Mouse (Mus musculus): ENCODE measurements around the gene Dapk2. TPM values are rescaled to one million over a fixed set of nuclear protein-coding genes. Genes with fewer than 3 reads are reported as not detected.

Dapk2 gene
- polyA plus RNA-seq, 2 experiments: 11.7 to 25.2 TPM

- H3K4me2 ChIP-seq (ENCODE audit: low read depth): no peak overlapping the region
- 77% methylated on average over 9 of the region's 9 CpGs for WGBS (ENCODE audit: insufficient replicate concordance)
- no peak for DNase-seq (ENCODE audit: low read depth in 3 of 3, low spot score in 3 of 3)
Measured at GRCm38 (mm10) chr9:66205702-66206101, 47.7 kb downstream of the Dapk2 start.

DNA sequence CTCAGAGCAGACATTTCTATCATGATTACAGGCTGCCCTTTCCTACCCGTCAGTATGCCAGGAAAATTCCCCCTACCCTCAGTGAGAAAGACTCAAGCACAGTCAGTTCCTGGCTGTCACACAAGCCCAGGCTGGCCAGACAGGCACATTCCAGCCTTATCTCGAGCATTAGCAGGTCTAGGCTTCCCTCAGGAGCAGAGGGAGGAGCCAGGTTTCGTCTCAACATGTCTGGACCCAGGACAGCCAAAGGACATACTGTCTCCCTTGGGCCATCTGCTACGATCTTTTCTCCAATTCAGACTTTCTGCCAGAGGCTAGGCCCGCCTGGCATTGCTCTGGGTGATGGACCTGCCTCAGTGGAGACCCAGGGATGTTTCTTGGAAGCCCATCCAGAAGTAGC, 48.8 kb downstream of the Dapk2 start:
- H3K4me2 ChIP-seq (ENCODE audit: low read depth): no peak overlapping the region
- H3K36me3 ChIP-seq (replicated peaks; ENCODE audit: control insufficient read depth, insufficient read depth, low read depth): no peaks in the 10 kb centered on the region
- TF ChIP-seq CTCF (IDR thresholded peaks at IDR 0.05; ENCODE audit: low read depth) (no peak), EP300 (IDR thresholded peaks at IDR 0.05; ENCODE audit: low read depth) (no peak)
- DNase-seq (ENCODE audit: low read depth in 3 of 3, low spot score in 3 of 3) (no peak), ATAC-seq (ENCODE audit: insufficient read depth) (no peak)
- no peaks in the 10 kb centered on the region for H3K9me3 ChIP-seq (ENCODE audit: control insufficient read depth, low read length)
- no peak overlapping the region for H3K27ac ChIP-seq
- peaks cover 9 to 10% of the 10 kb centered on the region in 2 experiments for H3K4me1 ChIP-seq (replicated peaks; ENCODE audit: control insufficient read depth in 2 of 2, insufficient read depth in 2 of 2, low read length in 1 of 2)
- H3K9ac ChIP-seq (replicated peaks): no peak overlapping the region
- H3K4me3 ChIP-seq (ENCODE audit: insufficient read depth in 1 of 2, low read depth in 2 of 2, low read length in 2 of 2): no peak overlapping the region
- WGBS (ENCODE audit: insufficient replicate concordance): 45% methylated on average over 5 of the region's 5 CpGs
- H3K27me3 ChIP-seq (ENCODE audit: control insufficient read depth, insufficient read depth, low read length): no peaks in the 10 kb centered on the region

More at GRCm38 (mm10) chr9:66205702-66206101, 47.7 kb downstream of the Dapk2 start:
- peaks cover 18 to 20% of the 10 kb centered on the region in 2 experiments for H3K4me1 ChIP-seq (replicated peaks; ENCODE audit: control insufficient read depth in 2 of 2, insufficient read depth in 2 of 2, low read length in 1 of 2)
- H3K9me3 ChIP-seq (ENCODE audit: control insufficient read depth, low read length): no peaks in the 10 kb centered on the region
- no peak overlapping the region for H3K9ac ChIP-seq (replicated peaks)
- no peaks in the 10 kb centered on the region for H3K36me3 ChIP-seq (replicated peaks; ENCODE audit: control insufficient read depth, insufficient read depth, low read depth)
- H3K4me3 ChIP-seq (ENCODE audit: insufficient read depth in 1 of 2, low read depth in 2 of 2, low read length in 2 of 2): no peak overlapping the region
- ATAC-seq (ENCODE audit: insufficient read depth): no peak
- TF ChIP-seq EP300 (IDR thresholded peaks at IDR 0.05; ENCODE audit: low read depth) (no peak), CTCF (IDR thresholded peaks at IDR 0.05; ENCODE audit: low read depth) (no peak)
- H3K27me3 ChIP-seq (ENCODE audit: control insufficient read depth, insufficient read depth, low read length): no peaks in the 10 kb centered on the region
- H3K27ac ChIP-seq: no peak overlapping the region

DNA sequence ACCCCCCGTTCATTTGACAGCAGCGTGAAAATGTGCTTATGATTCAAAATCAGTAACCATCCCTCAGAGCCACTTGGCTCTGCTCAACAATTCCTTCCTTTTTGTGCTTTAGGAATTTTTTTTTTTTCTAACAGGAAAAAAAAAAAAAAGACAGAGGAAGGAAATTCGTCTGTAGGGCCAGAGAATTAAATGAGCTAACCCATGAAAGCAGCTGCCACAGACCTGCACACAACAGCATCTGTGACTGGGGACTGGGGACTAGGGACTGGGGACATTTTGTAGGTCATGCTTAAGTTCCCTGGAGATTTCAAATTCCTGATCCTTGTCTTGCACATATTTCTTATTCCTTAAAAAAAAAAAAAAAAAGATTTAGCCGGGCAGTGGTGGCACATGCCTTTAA, 53.4 kb downstream of the Dapk2 start:
- no peak for ATAC-seq (ENCODE audit: insufficient read depth)
- no peak for TF ChIP-seq EP300 (IDR thresholded peaks at IDR 0.05; ENCODE audit: low read depth)
- TF ChIP-seq CTCF (IDR thresholded peaks at IDR 0.05; ENCODE audit: low read depth): no peak
- no peak for DNase-seq (ENCODE audit: low read depth in 3 of 3, low spot score in 3 of 3)
- Histone ChIP-seq H3K27ac (no peak overlapping the region; the same call in 1 of the 2 replicates), H3K9me3 (ENCODE audit: control insufficient read depth, low read length) (no peaks in the 10 kb centered on the region), H3K36me3 (replicated peaks; ENCODE audit: control insufficient read depth, insufficient read depth, low read depth) (no peaks in the 10 kb centered on the region), H3K9ac (replicated peaks) (no peak overlapping the region), H3K27me3 (ENCODE audit: control insufficient read depth, insufficient read depth, low read length) (no peaks in the 10 kb centered on the region), H3K4me3 (ENCODE audit: insufficient read depth in 1 of 2, low read depth in 2 of 2, low read length in 2 of 2) (no peak overlapping the region), H3K4me1 (replicated peaks; ENCODE audit: control insufficient read depth in 2 of 2, insufficient read depth in 2 of 2, low read length in 1 of 2) (peaks cover 37 to 42% of the 10 kb centered on the region in 2 experiments), H3K4me2 (ENCODE audit: low read depth) (no peak overlapping the region)
- WGBS (ENCODE audit: insufficient replicate concordance): 64% methylated on average over 4 of the region's 4 CpGs

DNA sequence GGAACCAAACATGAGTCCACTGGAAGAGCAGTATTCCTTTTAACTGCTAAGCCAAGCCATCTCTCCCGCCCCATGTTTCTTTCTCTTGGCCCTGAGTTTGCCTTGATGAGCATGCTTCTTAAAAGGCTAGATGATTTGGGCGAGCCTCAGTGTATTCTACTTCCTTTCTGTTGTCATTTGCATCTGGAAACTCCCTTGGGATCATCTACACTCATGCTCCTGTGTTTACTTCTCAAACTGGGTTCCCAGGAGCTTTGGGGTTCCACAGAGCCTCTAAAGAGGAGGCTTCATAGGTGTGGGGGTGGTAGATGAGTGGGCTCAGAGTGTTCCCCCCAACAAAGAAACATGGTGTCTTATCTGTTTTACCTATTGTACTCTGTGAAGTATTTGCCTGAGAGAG, 54.1 kb downstream of the Dapk2 start:
- H3K4me2 ChIP-seq (ENCODE audit: low read depth): peak overlapping the region; percentile 80; the same call in 1 of the 2 replicates
- peaks cover 37 to 42% of the 10 kb centered on the region in 2 experiments for H3K4me1 ChIP-seq (replicated peaks; ENCODE audit: control insufficient read depth in 2 of 2, insufficient read depth in 2 of 2, low read length in 1 of 2)
- no peak for ATAC-seq (ENCODE audit: insufficient read depth)
- no peaks in the 10 kb centered on the region for H3K36me3 ChIP-seq (replicated peaks; ENCODE audit: control insufficient read depth, insufficient read depth, low read depth)
- no peak overlapping the region; the same call in 1 of the 2 replicates for H3K9ac ChIP-seq (replicated peaks)
- H3K4me3 ChIP-seq (ENCODE audit: insufficient read depth in 1 of 2, low read depth in 2 of 2, low read length in 2 of 2): no peak overlapping the region
- H3K9me3 ChIP-seq (ENCODE audit: control insufficient read depth, low read length): no peaks in the 10 kb centered on the region
- no peak for DNase-seq (ENCODE audit: low read depth in 3 of 3, low spot score in 3 of 3)
- TF ChIP-seq EP300 (IDR thresholded peaks at IDR 0.05; ENCODE audit: low read depth) (no peak), CTCF (IDR thresholded peaks at IDR 0.05; ENCODE audit: low read depth) (no peak)
- WGBS (ENCODE audit: insufficient replicate concordance): 73% methylated on average over 2 of the region's 2 CpGs
- H3K27ac ChIP-seq: peak overlapping the region; percentile 74
- H3K27me3 ChIP-seq (ENCODE audit: control insufficient read depth, insufficient read depth, low read length): no peaks in the 10 kb centered on the region

DNA sequence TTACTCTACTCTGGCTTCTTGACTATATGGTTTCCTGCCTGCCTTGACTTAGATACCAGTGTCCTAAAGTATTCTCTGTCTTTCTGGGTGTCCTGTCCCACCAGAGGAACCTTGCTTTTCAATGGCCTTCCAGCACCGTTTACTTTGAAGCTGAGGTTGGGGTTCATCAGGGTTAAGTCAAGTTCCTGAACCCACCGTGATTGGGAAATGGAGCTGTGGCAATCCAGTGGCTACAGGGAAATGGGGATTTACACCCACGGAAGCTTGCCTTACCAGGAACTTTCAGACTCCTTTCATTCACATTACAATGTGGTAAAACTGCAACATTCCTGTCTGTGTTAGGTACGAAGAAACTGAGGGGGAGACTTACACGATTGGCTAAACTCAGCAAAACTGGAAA, 54.8 kb downstream of the Dapk2 start:
- TF ChIP-seq CTCF (IDR thresholded peaks at IDR 0.05; ENCODE audit: low read depth) (no peak), EP300 (IDR thresholded peaks at IDR 0.05; ENCODE audit: low read depth) (no peak)
- Histone ChIP-seq H3K4me1 (replicated peaks; ENCODE audit: control insufficient read depth in 2 of 2, insufficient read depth in 2 of 2, low read length in 1 of 2) (peaks cover 37 to 42% of the 10 kb centered on the region in 2 experiments), H3K9me3 (ENCODE audit: control insufficient read depth, low read length) (no peaks in the 10 kb centered on the region), H3K27me3 (ENCODE audit: control insufficient read depth, insufficient read depth, low read length) (no peaks in the 10 kb centered on the region), H3K4me2 (ENCODE audit: low read depth) (peak overlapping the region; percentile 80), H3K9ac (replicated peaks) (peak overlapping the region; percentile 70), H3K36me3 (replicated peaks; ENCODE audit: control insufficient read depth, insufficient read depth, low read depth) (no peaks in the 10 kb centered on the region), H3K4me3 (ENCODE audit: insufficient read depth in 1 of 2, low read depth in 2 of 2, low read length in 2 of 2) (no peak overlapping the region), H3K27ac (peak overlapping the region; percentile 74)
- ATAC-seq (ENCODE audit: insufficient read depth) (no peak), DNase-seq (ENCODE audit: low read depth in 3 of 3, low spot score in 3 of 3) (no peak)
- 42% methylated on average over 5 of the region's 5 CpGs for WGBS (ENCODE audit: insufficient replicate concordance)

Data from liver, embryonic 14.5 days (tissue).